Mouse (Mus musculus) right cerebral cortex, postnatal 25 days (tissue): Measurements from ENCODE around the gene Eci1.

Source experiments
- DNase-seq: peaks from one replicate; pipeline ENCODE4 v3.0.0; 2022

Gene Eci1

DNA sequence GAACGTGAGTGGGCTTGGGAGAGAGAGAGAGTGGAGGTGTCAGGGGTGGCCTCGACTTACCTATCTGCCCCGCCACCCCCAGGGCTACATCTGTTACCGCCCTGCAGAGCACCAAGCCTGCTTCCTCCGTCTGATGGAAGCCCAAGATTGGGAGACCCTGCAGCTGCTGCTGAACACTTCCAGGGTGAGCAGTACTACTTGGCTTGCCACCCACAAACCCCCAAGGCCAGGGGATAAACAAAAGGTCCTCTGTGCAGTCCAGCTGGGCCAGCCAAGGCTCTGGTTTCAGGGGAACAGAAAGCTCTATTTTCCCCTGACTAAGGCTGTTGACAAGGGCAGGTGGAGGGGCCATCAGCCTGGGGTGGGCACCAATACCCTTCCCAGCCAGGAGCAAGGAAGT, 48.1 kb downstream of the Eci1 start:
- no peak for DNase-seq

DNA sequence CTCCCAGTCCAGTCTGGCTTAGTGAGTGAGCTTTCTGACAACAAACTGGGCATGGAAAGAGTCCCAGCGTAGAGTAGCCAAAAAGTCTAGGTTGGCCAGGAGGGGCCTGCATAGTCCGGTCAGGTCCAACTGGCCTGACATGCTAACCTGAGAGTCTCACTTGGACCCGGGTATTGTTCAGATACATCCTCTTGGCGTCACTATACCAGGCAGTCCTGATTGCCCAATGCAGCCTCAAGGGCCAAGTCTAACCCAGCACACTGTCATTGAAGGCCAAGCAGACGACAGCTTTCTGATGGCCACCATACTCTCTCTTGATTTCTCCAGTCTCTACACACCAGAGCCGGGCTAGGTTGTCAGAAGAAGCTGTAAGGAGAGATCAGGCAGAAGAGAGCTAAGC, 49.1 kb downstream of the Eci1 start:
- DNase-seq, result no peak

DNA sequence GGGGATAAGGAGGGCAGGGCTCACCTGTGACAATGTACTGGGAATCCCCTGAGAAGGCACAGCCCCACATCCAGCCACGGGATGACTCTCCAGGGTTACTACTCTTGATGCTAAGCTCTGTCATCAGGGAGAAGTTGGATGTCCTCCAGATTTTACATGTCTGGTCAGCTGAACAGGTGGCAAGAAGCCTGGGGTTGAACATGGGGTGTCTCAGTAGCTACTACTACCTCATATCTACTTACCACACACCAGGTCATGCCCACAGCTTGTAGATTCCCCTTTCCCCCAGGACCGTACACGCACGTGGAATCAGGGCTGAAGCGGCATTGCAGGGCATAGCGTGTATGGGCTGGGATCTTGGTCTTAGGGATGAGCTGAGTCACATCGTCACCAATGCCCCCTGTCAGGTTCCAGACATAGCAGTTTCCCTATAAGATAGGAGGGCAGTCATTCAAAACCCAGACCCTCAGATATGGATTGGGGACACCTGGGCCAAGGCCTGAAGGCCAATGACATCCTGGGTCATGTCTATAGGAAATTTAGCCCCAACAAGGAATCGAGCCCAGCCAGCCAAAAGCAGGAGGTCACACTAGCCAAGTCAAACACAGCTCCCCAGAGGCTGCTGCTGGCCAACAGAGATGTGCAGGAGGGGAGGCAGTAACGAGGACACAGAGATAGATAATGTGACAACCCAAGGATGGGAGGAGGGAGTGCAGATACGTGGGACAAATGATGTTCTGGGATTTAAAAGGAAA, 49.8 kb downstream of the Eci1 start:
- no peak for DNase-seq

DNA sequence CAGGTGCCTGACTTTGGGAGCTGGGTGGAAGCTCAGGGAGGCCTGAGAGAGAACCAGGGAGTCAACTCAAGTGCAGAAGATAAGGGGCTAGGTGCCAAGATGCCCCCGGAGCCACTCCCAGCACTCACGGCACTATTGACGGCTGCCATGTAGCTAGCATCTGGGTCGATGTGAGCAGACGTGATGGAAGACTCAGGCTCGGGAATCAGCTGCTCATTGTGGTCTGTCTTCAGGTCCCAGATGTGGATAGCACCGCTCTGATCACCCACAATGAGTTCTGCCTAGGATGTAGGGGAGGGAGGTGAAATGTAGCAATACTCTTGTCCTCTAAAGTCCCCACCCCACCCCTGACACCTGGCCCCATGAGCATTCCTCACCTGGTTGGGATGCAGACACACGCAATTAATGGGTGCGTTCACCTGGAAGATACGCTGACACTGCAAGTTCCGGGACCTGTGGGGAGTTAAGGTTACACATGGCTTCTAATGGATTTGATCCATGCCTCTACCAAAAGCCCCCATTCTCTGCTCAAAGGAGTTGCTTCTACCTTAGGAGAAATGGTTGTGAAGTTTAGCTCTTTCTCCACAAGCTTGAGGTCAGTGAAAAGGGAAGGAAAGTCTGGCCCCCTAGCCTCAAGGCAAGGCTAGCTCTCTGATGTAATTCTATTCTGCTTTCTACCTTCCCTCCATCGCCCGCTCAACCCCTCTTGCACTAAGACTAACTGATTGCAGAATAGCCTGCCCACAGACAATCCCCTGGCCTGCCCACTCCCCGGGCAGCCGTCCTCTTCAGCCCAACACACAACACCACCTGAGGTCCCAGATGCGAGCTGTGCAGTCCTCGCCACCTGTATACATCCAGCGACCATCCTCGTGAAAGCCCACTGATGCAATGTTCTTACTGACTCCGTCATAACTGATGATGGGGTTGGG, 50.9 kb downstream of the Eci1 start:
- no peak for DNase-seq

DNA sequence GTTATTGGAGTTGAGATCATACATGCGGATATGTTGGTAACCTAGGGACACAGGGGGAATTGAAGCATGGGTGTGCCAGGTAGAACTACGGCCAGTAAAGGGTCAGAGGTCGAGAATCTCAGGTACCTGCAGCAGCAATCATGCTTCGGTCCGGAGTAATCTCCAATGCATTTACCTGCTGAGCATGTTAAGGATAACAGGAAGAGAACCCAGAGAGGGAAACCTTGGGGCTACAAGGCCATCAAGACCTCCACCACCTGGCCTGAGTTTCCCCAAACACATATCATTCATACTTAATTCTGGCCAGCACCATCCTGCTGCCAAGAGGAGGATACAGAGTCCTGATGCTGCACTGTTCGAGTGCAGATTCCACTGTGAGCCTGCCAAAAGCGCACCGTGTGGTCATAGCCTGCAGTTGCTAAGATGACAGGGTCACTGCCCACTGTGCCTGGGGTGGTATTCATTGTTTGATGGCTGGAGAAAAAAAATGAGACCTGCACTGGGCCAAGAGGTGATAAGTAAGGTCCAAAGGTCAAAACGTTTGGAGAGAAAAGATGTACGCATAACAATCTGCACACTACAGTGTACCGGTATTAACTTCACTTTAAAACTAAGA, 51.7 kb downstream of the Eci1 start:
- DNase-seq, result no peak

DNA sequence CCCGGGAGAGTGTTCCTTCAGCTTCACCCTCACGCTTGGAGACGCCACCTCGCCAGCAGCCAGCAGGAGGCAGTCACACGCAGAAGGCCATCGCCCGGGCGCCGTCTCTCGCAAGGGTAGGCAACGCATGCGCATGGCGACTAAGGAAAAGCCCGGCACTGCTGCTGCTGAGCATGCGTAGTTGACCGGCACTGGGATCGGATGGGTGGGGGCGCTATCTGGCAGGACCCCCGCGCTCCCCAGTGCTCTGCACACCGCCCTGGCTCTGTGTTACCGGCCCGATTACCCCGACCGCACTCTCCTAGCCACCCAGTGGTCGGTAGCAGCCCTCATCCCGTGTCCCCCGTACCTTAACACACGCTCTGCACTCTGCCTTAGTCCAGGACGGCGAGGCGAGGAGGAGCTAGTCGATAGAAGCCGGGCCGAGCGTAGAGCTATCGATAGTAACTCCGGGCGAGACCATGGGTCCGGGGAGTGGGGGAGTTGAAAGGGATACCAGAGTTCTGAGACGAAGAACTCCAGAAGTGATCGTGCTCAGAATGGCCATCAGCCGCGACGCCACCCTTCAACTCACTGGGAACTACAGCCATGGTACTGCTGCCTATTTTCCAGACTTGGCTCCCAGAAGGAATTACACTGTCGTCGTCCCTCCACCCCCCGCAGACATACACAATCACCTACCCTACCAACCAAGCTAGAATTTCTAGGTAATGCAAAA, 52.4 kb downstream of the Eci1 start, which contains the start of gene Mlst8:
Gene Mlst8 (minus strand): TSS at position 416 of the 718 bp plus-strand sequence.
- DNase-seq, result peak; percentile 97

DNA sequence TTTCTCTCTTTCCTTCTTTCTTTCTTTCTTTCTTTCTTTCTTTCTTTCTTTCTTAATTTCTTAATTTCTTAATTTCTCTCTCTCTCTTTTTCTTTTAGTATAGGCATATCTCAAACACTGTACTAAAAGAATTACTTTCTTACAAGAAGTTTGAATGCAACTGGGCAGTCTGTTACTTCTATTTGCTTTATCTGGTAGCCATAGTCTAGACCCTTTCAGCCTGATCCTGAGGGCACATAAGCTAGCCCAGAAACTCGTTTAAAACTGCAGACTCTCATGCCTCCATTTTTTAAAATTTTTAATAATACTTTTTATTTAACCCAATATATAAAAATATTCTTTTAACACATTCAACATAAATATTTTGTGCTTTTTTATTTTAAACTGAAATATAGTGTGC, 53.0 kb downstream of the Eci1 start:
- no peak for DNase-seq

DNA sequence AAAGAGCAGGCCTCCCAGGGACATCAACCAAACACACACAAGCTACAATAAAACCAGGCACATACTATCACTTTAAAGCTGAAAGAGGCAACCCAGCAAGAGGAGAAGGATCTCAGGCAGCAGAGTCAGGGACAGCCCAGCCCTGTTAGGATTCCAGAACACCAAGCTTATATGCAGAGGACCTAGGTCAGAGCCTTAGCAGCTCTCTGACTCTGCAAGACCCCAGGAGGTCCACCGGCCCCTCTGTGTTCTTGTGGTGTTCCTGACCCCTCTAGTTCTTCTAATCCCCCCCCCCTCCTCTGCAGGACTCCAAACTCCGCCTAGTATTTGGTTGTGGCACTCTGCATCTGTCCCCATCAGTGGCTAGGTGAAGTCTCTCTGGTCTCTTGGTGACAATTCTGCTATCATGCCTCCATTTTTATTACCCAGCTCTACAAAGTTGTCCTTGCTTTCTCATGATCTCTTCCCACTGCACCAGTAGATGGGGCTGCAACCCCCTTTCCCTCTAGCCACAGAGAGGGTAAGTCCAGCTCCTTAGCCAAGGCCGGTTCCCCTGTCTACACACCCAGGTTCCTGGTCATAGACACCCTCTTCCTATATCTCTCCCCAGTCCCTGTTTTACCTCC, 53.9 kb downstream of the Eci1 start:
- DNase-seq, result no peak

DNA sequence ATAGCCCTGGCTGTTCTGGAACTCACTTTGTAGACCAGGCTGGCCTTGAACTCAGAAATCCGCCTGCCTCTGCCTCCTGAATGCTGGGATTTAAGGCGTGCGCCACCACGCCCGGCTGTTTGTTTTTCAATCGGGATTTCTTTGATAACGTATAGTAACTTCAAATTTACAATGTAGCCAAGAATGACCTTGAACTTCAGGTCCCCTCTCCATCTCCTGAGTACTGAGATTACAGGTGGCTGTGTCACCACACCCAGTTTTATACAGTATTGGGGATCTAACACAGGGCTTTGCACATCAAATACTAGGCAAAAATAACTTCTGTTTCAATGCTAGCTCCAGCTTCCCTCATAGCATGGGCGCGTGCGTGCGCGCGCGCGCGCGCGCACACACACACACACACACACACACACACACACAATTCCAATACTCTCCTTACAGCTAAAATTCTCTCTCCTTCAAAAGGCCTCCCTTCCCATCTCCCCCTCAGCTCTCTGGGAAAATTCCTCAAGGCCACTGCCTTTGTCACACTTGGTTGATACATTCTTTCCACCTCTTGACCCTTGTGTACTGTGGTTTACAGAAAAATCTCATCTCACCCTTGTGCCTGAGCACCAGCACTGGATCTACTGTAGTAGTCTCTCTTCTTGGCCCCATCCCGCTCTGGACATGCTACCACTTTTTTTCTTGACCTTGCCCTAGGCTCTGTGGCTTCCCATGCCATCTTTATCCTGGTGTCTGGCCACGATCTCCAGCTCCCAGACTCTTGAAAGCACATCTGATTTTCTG, 54.8 kb downstream of the Eci1 start:
- no peak for DNase-seq

DNA sequence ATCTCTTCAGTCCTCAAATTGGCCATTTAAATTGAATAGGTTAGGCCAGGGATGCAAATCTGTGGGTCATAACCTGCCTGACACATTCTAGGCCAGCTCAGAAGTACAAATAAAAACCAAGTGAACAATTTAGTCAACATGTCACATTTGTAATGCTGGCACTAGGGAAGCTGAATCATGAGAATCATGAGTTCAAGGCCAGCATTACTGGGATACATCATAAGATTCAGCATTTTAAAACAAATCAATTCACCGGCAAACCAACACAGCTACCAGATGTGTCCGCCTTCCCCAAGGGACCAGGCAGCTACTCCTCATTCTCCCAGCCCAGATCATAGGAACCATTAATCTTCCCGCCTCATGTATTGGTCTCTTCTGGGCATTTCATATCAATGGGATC, 57.1 kb downstream of the Eci1 start:
- no peak for DNase-seq

DNA sequence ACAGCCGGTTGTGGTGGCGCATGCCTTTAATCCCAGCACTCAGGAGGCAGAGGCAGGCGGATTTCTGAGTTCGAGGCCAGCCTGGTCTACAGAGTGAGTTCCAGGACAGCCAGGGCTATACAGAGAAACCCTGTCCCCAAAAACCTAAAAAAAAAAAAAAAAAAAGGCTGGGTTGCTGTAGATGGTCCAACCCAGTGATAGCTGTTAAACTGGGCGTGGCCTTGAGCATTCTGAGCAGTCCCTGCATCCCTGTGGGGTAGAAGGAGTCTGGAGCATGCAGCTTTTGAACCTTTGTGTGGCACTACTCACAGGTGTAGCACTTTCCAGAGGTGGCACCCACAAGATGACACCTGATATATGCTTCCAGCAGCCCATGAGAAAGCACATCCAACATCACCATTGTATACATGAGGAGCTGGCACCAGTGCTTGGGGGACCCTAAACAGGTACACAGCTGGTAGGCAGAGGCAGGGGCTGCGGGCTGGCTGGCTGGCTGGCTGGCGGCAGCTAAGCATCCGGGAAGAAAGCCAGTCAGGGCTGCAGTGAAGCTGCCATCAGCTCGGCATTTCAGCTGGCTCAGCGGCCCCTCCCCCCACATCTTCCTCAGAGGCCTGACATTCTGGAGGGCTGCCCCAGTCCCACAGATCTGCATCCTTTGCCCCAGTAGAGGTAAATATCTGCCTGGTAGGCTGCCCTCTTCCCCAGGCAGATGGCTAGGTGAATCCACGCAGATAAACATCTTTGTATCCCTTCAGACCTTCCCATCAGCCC, 58.8 kb downstream of the Eci1 start:
- no peak for DNase-seq

DNA sequence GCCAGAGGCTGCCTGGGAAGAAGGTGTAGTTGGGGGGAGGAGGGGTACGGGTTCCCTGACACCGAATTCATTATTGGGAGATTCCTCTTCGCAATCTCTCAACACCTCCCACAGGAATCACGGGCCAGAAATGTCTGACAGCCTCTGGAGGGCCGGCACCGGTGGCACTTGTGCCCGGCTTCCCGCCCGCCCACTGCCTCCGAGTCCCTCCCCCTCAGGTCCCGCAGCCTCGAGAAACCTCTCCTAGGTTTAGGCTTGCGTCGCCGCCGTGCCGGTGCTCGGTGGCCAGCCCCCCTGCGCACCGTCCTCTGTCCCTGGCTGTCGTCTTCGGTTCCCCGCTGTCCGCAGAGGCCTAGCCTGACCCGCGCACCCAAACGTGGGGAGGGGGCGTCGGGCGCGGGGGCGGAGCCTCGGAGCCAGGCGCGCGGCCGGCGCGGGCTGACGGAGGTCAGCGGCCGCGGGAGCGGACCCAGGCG, 61.8 kb downstream of the Eci1 start, which contains the start of gene Caskin1:
Gene Caskin1 (plus strand): TSS at position 416 of the 476 bp plus-strand sequence.
- DNase-seq, result peak; percentile 66

DNA sequence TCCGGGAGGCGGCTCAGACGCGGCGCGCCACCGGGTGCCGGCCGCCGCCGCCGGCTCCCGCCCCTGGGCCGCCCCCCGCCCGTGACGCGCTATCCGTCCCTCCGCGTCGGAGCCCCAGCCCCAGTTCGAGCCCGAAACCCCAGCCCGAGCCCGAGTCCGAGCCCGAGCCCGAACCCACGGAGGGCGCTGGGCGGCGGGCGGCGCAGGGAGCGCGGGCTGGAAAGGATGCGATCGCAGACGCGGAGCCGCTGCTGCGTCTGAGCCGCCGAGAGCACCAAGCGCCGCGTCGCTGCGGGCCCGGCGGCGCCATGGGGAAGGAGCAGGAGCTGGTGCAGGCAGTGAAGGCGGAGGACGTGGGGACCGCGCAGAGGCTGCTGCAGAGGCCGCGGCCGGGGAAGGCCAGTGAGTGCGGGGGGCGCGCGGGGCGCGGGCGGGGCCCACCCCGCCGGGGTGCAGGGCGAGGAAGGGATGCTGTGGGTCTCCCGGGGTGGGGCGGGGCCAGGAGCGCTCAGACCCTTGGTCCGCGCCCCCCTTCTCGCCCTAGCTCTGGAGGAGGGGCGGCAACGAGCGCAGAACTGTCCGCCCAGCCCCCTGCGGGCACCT, 62.3 kb downstream of the Eci1 start:
- DNase-seq, result peak; percentile 70
